Mouse (Mus musculus): Measurements from ENCODE around the gene Ddx56. TPM values are rescaled to one million over a fixed set of nuclear protein-coding genes. Genes with fewer than 3 reads are reported as not detected.

Ddx56 gene
- 10 to 100 TPM; 65.5 to 90.0 TPM for polyA plus RNA-seq (2017; shearing (Covaris generic))

DNA sequence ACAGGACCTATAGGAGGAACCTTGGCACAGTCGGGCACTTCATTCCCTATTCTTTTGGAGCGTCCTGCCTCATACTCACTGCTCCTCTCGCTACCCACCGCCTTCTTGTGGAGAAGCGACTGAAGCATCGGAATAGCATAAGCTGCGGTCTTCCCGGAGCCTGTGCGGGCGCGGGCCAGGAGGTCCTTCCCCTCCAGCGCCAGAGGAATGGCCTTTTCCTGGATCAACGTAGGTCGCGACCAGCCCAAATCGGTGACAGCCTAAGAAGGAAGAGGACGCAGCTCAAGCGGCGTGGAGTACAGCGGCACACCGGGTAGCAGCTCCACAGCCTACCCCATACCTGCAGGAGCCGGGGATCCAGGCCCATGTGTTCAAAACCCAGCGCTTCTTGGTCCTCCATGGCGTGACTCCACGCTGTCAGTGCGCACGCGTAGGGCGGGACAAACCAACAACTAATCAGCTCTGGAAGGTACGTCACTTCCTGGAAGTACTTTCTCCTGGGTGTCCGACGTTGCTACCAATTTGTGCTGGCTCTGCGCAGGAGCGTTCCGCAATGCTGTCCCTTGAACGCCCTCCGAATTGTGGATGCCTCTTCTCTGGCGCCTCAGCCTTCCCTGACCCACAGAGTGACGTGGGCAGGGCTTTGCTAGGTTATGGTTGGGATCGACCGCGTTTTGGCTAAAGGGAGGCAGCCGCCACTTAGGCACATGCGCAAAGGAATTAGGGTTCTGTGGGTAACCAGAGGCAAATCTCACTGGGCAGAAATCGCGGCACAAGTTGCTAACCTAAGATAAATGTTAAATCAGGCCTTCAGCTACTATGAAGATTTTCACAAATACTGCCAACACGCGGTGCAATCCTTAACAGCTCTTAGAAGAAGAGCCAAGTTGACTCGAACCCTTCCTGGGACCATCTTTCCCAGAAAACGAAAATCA lies at the start of gene Ddx56:
Gene Ddx56, minus strand, starts transcription at position 453 of the 935 bp plus-strand sequence.

DNA sequence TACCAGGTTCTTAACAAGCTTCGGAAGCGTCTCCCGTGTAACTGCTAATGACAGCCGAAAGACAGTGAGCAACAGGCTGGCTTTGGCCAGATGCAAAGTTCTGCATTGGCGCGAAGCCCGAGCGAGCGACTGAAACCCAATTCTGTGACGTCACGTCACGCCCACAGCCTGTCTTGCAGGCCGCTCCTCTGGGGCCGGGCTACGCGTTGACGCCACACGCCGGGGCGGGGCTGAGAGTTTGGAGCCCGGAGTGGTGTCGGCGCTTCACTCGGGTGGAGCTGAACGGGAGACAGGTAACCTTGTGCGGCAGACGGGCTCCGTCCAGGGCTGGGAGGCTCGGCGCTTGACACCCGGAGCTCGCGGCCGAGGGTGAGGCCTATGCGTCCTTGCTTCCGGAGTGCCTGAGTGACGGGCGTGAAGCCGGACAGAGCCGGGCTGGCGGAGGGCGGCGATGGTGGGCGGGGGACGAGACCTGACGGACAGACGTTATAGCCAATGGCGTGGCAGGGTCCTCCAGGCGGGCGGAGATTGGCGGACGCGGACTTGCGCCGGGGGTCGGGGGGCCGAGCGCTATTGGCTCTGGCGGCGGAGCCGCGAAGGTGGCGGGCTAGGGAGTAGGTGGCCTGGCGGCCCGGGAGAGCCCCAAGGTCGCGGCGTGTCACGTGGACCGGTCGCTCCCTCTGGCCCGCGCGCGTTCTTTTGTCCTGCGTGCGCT lies 24.0 kb upstream of the Ddx56 start, which contains the start of gene Ogdh:
Gene Ogdh, plus strand, starts transcription at position 233 of the 715 bp plus-strand sequence.

DNA sequence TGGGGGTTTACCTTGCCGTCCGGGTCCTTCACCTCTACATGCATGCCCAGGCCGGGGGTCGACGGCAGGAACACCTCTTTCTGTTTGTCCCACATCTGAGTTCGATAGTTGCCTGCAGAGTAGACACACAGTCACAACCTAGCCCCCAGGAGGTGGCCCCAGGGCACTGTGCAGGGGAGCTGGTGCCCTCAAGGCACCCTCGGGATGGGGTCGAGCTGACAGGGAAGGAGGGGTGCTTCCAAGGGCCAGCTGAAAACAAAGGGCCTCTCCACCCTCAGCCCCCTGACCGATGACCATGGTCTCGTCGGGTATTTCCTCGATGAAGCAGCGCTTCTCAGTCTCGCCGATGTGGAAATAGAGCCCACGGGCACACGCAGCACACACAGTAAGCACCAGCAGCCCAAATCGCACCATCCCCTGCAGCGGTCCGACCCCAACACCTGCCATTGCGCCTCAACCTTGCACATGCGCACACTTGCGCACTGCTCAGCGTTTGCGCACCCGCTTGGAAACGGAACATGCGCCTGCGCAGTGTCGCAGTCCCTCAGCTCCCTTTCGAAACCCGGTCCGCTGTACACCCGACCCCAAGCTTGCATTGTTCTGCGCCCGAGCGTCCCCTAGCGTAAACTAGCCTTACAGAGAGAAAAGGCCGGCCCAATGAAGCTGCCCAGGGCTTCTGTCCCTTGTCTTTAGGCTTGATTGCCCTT lies 7.0 kb upstream of the Ddx56 start, which contains the start of gene Tmed4:
Gene Tmed4, minus strand, starts transcription at position 484 of the 707 bp plus-strand sequence.

DNA sequence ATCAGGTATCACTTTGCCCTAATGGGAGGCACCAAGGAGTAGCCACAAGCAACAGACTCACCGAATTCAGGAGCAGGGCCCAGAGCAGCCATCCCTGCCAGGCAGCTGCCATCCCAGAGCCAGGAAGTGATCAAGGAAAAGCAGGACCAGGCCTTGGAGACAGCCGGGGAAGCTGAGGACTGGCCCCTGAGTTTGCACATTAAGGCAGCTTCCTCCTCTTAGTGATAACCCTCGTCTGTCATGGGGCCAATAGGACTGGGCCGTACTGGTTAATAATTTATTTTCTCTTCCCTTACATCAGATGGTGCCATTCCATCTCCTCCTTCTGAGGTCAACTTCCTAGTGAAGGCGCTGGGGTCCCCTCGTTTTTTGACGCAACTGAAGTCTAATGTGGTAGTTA lies 37.6 kb downstream of the Ddx56 start, which contains the start of gene Npc1l1:
Gene Npc1l1, minus strand, starts transcription at position 132 of the 400 bp plus-strand sequence.

Other genes with a start within 250 kb of the Ddx56 start
- 10 to 100 TPM in 1 of 2 experiments, 1 to 10 TPM in 1; 6.3 to 18.0 TPM for gene Camk2b, start 201.4 kb downstream of the Ddx56 start, polyA plus RNA-seq (2017; shearing (Covaris generic))
- gene A730071L15Rik, start 67.7 kb downstream of the Ddx56 start, polyA plus RNA-seq (2017; shearing (Covaris generic)): under 1 TPM in 1 of 2 experiments, not detected in 1; 0.49 TPM
- gene Nudcd3, start 67.4 kb downstream of the Ddx56 start, polyA plus RNA-seq (2017; shearing (Covaris generic)): 10 to 100 TPM; 42.5 to 54.4 TPM
- gene Npc1l1, start 37.6 kb downstream of the Ddx56 start, polyA plus RNA-seq (2017; shearing (Covaris generic)): under 1 TPM; 0.34 to 0.77 TPM
- gene Tmed4, start 7.1 kb upstream of the Ddx56 start, polyA plus RNA-seq (2017; shearing (Covaris generic)): 10 to 100 TPM; 68.2 to 70.8 TPM
- gene Ogdh, start 23.9 kb upstream of the Ddx56 start, polyA plus RNA-seq (2017; shearing (Covaris generic)): 100 to 1,000 TPM; 173 to 213 TPM
- gene Zmiz2, start 121.3 kb upstream of the Ddx56 start, polyA plus RNA-seq (2017; shearing (Covaris generic)): 10 to 100 TPM; 81.4 to 93.6 TPM
- gene Ppia, start 147.7 kb upstream of the Ddx56 start, polyA plus RNA-seq (2017; shearing (Covaris generic)): 1,000 to 10,000 TPM; 3,718 to 4,214 TPM
- gene H2afv, start 176.7 kb upstream of the Ddx56 start, polyA plus RNA-seq (2017; shearing (Covaris generic)): 100 to 1,000 TPM; 147 to 216 TPM
- 10 to 100 TPM; 18.9 to 21.2 TPM for gene Purb, start 208.1 kb upstream of the Ddx56 start, polyA plus RNA-seq (2017; shearing (Covaris generic))